Mouse (Mus musculus) embryo, embryonic 9.5 days (tissue): ENCODE results near the gene Nav3.
A peak's percentile ranks its signal among the peaks of the same experiment; 100 is the strongest.
"Not testable (repeated sequence)": the region's sequence is repeated elsewhere in the genome, so short reads cannot be mapped to it uniquely, and the experiment has no call there.

Experiments used
- DNase-seq: peaks from one replicate; pipeline ENCODE4 v3.0.0-alpha.2; 2017; ENCODE audit errors: extremely low spot score

Nav3 gene

GRCm38 (mm10) chr10:110076575-110076974, 379.4 kb downstream of the Nav3 start:
- DNase-seq = no peak

- DNase-seq = no peak
Observed at GRCm38 (mm10) chr10:110072355-110072754, 383.6 kb downstream of the Nav3 start.

GRCm38 (mm10) chr10:110061166-110061565, 394.8 kb downstream of the Nav3 start:
- no peak for DNase-seq

GRCm38 (mm10) chr10:110037547-110037946, 418.5 kb downstream of the Nav3 start:
- DNase-seq = no peak

- no peak for DNase-seq
Observed at GRCm38 (mm10) chr10:110034582-110035099, 421.4 kb downstream of the Nav3 start.

GRCm38 (mm10) chr10:110024897-110025296, 431.1 kb downstream of the Nav3 start:
- DNase-seq = not testable (repeated sequence)

- DNase-seq = no peak
Observed at GRCm38 (mm10) chr10:110022100-110022499, 433.9 kb downstream of the Nav3 start.

GRCm38 (mm10) chr10:110019266-110019866, 436.6 kb downstream of the Nav3 start:
- DNase-seq = no peak

GRCm38 (mm10) chr10:110001328-110001727, 454.7 kb downstream of the Nav3 start:
- DNase-seq = not testable (repeated sequence)

- peak; percentile 38 for DNase-seq
Observed at GRCm38 (mm10) chr10:110000755-110001247, 455.2 kb downstream of the Nav3 start.

- peak; percentile 7 for DNase-seq
Observed at GRCm38 (mm10) chr10:109999904-110000303, 456.1 kb downstream of the Nav3 start.

- DNase-seq = no peak
Observed at GRCm38 (mm10) chr10:109994302-109994701, 461.7 kb downstream of the Nav3 start.

GRCm38 (mm10) chr10:109985824-109986485, 470.0 kb downstream of the Nav3 start:
- no peak for DNase-seq

GRCm38 (mm10) chr10:109976351-109976750, 479.7 kb downstream of the Nav3 start:
- DNase-seq = no peak

GRCm38 (mm10) chr10:109974177-109974576, 481.8 kb downstream of the Nav3 start:
- DNase-seq = no peak

- no peak for DNase-seq
Observed at GRCm38 (mm10) chr10:109973483-109973882, 482.5 kb downstream of the Nav3 start.

GRCm38 (mm10) chr10:109950296-109950695, 505.7 kb downstream of the Nav3 start:
- no peak for DNase-seq

- no peak for DNase-seq
Observed at GRCm38 (mm10) chr10:109929319-109929622, 526.7 kb downstream of the Nav3 start.

- DNase-seq = no peak
Observed at GRCm38 (mm10) chr10:109928547-109929318, 527.3 kb downstream of the Nav3 start.

- DNase-seq = no peak
Observed at GRCm38 (mm10) chr10:109926149-109926548, 529.9 kb downstream of the Nav3 start.

GRCm38 (mm10) chr10:109924136-109924535, 531.9 kb downstream of the Nav3 start:
- no peak for DNase-seq

GRCm38 (mm10) chr10:109921368-109921767, 534.6 kb downstream of the Nav3 start:
- DNase-seq = peak; percentile 33
